Mouse (Mus musculus) cerebellum, adult (tissue): ENCODE results near the gene Filip1l.

Source experiments
- ATAC-seq: cut with Nextera tagmentation; 2 replicates; pipeline ENCODE4 v1.9.2; 2017; ENCODE audit warnings: mild to moderate bottlenecking, moderate library complexity, mixed read lengths; ENCODE audit not compliant: insufficient number of reproducible peaks, low FRiP score, low TSS enrichment

The Filip1l gene

GRCm38 (mm10) chr16:57471071-57471470, 118.2 kb downstream of the Filip1l start:
- no peak for ATAC-seq

- ATAC-seq: no peak
Measured at GRCm38 (mm10) chr16:57473415-57474085, 120.7 kb downstream of the Filip1l start.

GRCm38 (mm10) chr16:57478451-57478850, 125.6 kb downstream of the Filip1l start:
- no peak for ATAC-seq

GRCm38 (mm10) chr16:57479776-57480175, 126.9 kb downstream of the Filip1l start:
- ATAC-seq: no peak

- ATAC-seq: no peak
Measured at GRCm38 (mm10) chr16:57482264-57482663, 129.4 kb downstream of the Filip1l start.

- no peak for ATAC-seq
Measured at GRCm38 (mm10) chr16:57482911-57483310, 130.0 kb downstream of the Filip1l start.

- ATAC-seq: no peak
Measured at GRCm38 (mm10) chr16:57483503-57483902, 130.6 kb downstream of the Filip1l start.

- ATAC-seq: no peak
Measured at GRCm38 (mm10) chr16:57484043-57484795, 131.3 kb downstream of the Filip1l start.

GRCm38 (mm10) chr16:57485265-57485664, 132.4 kb downstream of the Filip1l start:
- ATAC-seq: no peak

- ATAC-seq: no peak
Measured at GRCm38 (mm10) chr16:57486266-57486665, 133.4 kb downstream of the Filip1l start.

GRCm38 (mm10) chr16:57488661-57489060, 135.8 kb downstream of the Filip1l start:
- no peak for ATAC-seq

GRCm38 (mm10) chr16:57490691-57491090, 137.8 kb downstream of the Filip1l start:
- ATAC-seq: no peak

- no peak for ATAC-seq
Measured at GRCm38 (mm10) chr16:57491853-57492252, 139.0 kb downstream of the Filip1l start.

GRCm38 (mm10) chr16:57495476-57496203, 142.7 kb downstream of the Filip1l start:
- ATAC-seq: no peak

GRCm38 (mm10) chr16:57496437-57497173, 143.7 kb downstream of the Filip1l start:
- no peak for ATAC-seq

GRCm38 (mm10) chr16:57500851-57501250, 148.0 kb downstream of the Filip1l start:
- ATAC-seq: no peak

- ATAC-seq: no peak
Measured at GRCm38 (mm10) chr16:57502230-57502629, 149.3 kb downstream of the Filip1l start.

GRCm38 (mm10) chr16:57502761-57503160, 149.9 kb downstream of the Filip1l start:
- no peak for ATAC-seq

- ATAC-seq: no peak
Measured at GRCm38 (mm10) chr16:57504728-57505127, 151.8 kb downstream of the Filip1l start.

GRCm38 (mm10) chr16:57506133-57506532, 153.2 kb downstream of the Filip1l start:
- no peak for ATAC-seq
